Mouse (Mus musculus): Measurements from ENCODE around the gene Pgbd1.

Gene Pgbd1

DNA sequence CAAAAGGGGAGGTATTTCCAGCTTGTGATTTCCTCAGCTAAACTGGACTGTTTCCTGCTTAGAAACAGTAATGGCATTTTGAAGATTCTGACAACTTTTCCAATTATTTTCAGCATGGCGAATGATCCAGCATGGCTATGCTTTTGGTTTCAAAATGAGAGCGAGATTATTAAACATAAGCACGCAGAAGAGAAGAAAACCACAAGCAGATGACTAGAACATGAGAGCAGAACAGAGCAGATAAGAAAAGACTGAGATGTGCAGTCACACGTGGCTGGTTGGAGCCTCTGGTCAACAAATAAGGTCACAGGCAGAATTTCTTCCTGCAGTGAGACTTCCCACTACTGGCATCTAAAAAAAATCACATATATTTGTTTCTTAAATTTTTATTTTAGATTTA is 25.6 kb downstream of the Pgbd1 start:
- no peak for DNase-seq

DNA sequence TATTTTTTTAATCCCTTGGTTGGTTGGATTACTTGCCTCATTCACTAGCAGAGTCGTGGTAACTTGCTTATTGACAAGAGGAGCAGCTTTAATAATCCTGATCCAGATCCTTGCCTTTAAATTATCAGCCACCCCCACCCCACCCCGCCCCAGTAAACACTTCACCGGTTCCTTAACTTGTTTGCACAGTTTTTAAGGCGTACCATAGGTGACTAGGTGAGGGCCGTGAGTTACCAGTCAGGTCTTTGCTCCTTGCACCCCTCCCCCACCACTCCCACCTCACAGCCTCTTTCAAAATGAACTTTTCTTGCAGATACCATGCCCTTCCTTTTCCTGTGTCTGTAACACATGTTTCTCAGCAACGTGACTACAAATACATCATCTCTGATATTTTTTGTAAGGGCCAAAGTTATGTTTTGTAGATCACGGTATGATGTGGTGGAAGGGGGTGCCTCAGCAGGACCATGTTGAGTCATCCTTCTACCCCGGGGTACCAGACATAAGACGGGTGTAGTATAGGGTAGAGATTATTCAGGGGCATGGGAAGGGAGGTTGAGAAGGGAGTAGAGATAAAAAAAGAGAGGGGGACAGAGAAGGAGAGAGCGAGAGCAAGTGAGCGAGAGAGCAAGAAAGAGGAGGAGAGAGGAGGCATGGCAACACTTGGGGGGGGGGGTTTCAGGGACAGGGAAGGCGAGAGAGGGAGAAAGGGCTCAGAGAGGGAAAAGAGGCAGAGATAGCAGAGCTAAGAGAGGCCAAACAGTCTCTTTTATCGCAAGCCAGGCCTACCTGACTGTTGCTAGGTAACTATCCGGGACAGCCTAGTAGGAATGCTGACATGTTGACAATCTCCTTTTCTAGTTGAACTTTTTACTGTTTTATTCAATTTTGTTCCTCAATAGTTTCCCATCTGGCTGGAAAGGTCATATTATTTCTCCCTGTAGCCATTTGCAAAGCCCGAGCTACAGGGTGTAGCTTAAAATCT is 26.3 kb downstream of the Pgbd1 start:
- DNase-seq, result no peak

GRCm38 (mm10) chr13:21408805-21409459 is 31.9 kb downstream of the Pgbd1 start:
- no peak for DNase-seq

DNA sequence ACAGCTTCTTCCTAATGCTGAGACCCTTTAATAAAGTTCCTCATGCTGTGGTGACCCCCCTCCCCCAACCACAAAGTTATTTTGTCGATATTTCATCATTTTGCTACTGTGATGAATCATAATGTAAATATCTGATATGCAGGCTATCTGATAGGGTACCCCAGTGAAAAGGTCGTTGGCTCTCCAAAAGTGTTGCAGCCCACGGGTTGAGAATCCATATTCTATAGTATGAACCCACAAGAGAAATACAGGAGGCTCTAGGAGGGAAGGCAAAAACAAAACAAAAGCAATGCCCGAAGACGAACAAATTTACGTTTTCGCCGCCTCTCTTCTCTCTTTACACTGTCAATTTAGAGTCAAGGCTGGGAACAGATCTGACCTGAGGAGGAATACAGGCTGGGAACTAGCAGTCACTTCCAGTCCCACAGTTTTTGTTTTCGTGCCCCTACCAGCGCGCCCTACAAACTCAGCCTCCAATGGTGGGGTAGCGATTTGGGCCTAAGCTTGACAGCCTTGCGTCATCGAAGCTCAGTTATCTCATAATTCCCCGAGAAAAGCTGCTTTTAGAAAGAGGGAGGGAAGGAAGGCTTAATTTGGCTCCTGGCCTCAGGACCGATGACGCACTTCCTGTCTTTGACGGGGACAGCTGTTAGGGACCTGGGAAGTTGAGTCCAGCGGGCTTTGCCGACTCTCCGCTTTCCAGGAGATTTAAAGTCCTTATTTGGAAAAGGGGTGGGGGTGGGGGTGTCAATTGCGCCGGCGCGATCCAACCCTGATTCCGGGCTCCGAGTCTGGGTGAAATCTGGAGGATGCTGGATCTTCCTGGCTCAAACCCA is 32.7 kb downstream of the Pgbd1 start:
- peak; percentile 85 for DNase-seq

DNA sequence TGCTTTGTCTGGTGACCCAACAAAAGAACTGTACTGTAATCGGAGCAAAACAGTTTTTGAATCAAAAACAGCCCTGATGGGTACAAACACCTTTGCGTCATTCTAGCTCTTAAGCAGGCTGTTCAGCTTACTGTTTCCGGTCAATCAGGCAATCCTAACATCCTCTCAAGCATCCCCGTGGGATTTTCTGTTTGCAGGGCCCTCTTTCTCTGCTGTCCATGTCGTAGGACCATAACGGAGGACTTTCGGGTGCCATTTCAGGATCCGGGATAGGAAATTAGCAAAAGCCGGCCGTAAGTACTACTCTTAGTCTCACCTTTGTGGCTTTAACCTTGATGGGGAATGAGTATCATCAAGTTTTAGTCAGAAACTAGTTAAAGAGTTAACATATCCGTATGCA is 33.5 kb downstream of the Pgbd1 start:
- no peak for DNase-seq

GRCm38 (mm10) chr13:21402848-21403247 is 38.0 kb downstream of the Pgbd1 start:
- no peak for DNase-seq

GRCm38 (mm10) chr13:21402287-21402846 is 38.5 kb downstream of the Pgbd1 start, which contains the start of gene Zkscan3:
Zkscan3 (minus strand) TSS chr13:21402755.
- peak; percentile 72 for DNase-seq

DNA sequence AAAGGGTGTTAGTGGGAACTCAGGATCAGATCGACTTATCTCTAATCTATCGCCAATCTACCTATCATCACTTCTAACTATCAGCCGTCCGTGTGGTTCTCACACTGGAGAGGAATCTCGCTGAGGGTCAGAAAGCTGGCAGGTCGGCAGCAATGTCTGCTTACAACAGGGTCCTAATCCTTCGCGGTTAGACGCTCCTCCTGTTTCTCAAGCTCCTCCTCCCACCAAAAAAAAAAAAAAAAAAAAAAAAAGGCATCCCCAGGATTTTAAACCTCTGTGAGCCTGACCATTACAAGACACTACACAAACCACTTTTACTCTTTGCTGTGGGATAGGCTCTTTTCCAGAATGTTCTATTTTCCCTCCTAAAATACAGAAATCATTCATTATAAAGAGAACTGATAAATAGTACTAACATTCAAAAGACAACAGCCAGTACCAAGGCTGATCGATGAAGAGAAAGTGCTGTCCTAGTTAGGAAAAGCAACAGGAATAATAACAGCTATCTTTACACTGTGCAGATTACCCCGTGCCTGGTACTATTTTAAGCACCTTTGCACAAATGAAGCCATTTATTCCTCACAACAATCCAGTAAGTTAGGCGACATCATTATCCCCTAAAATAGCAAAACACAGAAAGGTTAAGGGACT is 39.1 kb downstream of the Pgbd1 start:
- DNase-seq, result no peak

GRCm38 (mm10) chr13:21401166-21401565 is 39.7 kb downstream of the Pgbd1 start:
- no peak for DNase-seq

DNA sequence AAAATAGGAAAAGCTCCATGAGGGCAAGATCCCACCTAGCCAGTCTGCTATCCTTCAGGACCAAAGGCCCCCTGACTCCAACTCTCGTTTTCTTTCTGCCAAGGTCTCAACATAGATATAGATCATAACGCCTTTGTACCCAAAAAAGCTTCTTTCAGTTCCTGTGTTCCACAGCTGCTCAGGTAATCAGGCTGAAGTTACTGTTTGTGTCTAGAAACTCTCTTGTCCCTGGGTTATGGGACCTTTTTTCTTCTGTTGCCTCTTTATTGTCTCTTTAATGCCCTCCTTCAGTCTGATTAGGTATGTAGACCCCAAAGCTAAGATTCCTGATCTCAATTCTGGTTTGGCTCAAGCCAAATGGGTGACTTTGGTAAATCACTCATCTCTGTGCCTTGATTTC is 43.4 kb downstream of the Pgbd1 start:
- DNase-seq, result no peak

- DNase-seq, result peak; percentile 14
Observed at GRCm38 (mm10) chr13:21396048-21396447, 44.8 kb downstream of the Pgbd1 start.

DNA sequence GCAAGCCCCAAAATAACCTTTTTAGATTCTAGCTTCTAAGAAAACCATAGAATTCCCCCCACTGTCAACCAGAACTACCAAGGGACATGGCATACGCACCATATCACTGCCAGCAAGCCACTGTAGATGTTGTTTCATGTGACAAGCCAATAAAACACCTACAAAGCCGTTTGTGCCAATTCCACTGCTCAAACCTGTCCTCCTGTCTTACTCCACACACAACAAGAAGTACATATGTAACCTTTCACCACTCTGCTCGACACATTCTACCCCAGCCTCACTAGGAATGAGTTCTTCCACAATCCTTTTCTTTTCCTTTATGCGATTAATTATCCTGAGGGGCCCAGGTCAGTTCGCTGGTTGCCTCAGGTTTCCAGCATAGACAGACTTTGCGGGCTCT is 45.2 kb downstream of the Pgbd1 start:
- no peak for DNase-seq

GRCm38 (mm10) chr13:21395211-21395610 is 45.6 kb downstream of the Pgbd1 start:
- DNase-seq, result no peak

DNA sequence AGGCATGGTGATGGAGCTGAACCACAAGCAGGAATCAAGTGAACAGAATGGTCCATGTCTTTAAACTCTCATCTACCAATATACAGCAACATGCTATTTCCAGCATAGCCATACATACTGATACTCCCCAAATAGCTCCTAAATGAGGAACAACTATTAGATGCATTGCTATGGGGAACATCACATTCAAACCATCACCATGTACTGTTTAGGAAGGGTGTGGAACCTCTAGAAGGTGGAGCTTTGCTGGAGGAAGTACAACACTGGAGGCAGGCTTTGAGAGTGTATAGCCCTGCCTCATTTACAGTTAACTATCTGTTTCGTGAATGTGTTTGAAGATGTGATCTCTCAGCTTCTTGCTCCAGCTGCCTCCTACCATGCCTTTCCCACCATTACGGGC is 63.1 kb downstream of the Pgbd1 start:
- no peak for DNase-seq

DNA sequence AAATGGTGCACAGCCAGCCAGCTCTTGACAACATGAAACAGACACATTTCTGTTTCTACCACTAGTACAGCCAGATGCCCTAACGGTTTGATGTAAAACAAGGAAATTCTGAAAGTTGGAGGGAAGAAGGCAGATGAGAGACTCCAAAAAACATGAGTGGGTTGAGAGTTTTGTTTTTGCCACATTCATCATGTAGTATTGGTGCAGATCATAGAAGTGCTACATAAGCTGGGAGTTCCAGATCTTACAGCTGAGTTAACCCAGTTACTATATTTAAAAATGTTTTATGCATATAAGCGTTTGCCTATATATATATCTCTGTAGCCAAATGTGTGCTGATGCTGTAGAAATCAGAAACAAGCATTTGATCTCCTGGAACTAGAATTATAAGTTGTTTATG is 68.2 kb downstream of the Pgbd1 start:
- no peak for DNase-seq

Data from kidney, adult 11 months (tissue).